Mouse (Mus musculus) testis, adult 2 months (tissue): ENCODE measurements around the gene Ceacam19. TPM values are rescaled to one million over a fixed set of nuclear protein-coding genes. Genes with fewer than 3 reads are reported as not detected.

ENCODE experiments used
- H3K27ac ChIP-seq: fragments of 200-500 bp; 2 replicates; pipeline ENCODE4 v1.5.1; 2012; ENCODE audit warnings: low read depth, low read length; ENCODE audit not compliant: control insufficient read depth, insufficient read depth
- H3K27me3 ChIP-seq: fragments of 200-500 bp; 2 replicates; pipeline ENCODE4 v1.6.1; 2012; ENCODE audit warnings: mild to moderate bottlenecking, low read length, moderate library complexity; ENCODE audit not compliant: control insufficient read depth, insufficient read depth
- H3K36me3 ChIP-seq: fragments of 200-500 bp; 2 replicates; pipeline ENCODE4 v1.6.1; 2012; ENCODE audit warnings: mild to moderate bottlenecking, low read length; ENCODE audit not compliant: control insufficient read depth, insufficient read depth
- H3K4me1 ChIP-seq: fragments of 200-500 bp; 2 replicates; pipeline ENCODE4 v1.6.1; 2012; ENCODE audit warnings: low read length; ENCODE audit not compliant: control insufficient read depth, insufficient read depth
- H3K4me3 ChIP-seq: fragments of 200-500 bp; 2 replicates; pipeline ENCODE4 v1.5.1; 2012; ENCODE audit warnings: low read depth, mild to moderate bottlenecking, low read length, moderate library complexity, mixed read lengths; ENCODE audit not compliant: control insufficient read depth
- CTCF ChIP-seq: fragments of 200-500 bp; IDR thresholded peaks from 2 replicates; pipeline ENCODE4 v1.5.1; 2012; ENCODE audit warnings: low read depth, mild to moderate bottlenecking, inconsistent platforms, low read length, moderate library complexity; ENCODE audit not compliant: control insufficient read depth, insufficient read depth, insufficient replicate concordance
- POLR2A ChIP-seq: fragments of 200-500 bp; IDR thresholded peaks from 2 replicates; pipeline ENCODE4 v1.6.1; 2012; ENCODE audit warnings: low read depth, mild to moderate bottlenecking, inconsistent platforms, low read length, moderate library complexity; ENCODE audit not compliant: control insufficient read depth
- polyA plus RNA-seq: library from polyadenylated mRNA; depleted of rRNA; stranded (reverse); fragments of >200 nt; gene quantifications from 2 replicates; pipeline ENCODE4 v1.2.3, GENCODE M21; 2012

Ceacam19 gene
- polyA plus RNA-seq, 1 experiment: not detected

GRCm38 (mm10) chr7:19871943-19872601 lies 15.7 kb downstream of the Ceacam19 start:
- peaks cover 3% of the 10 kb centered on the region for H3K4me1 ChIP-seq
- no peak overlapping the region for H3K4me3 ChIP-seq
- no peak overlapping the region for H3K27ac ChIP-seq
- H3K27me3 ChIP-seq: no peaks in the 10 kb centered on the region
- H3K36me3 ChIP-seq: no peaks in the 10 kb centered on the region
- peak; percentile 47; the same call in 1 of the 2 replicates for TF ChIP-seq CTCF
- TF ChIP-seq POLR2A: no peak

- TF ChIP-seq POLR2A: no peak
- TF ChIP-seq CTCF: no peak
- peaks cover 9% of the 10 kb centered on the region for H3K4me1 ChIP-seq
- no peak overlapping the region for H3K4me3 ChIP-seq
- no peaks in the 10 kb centered on the region for H3K36me3 ChIP-seq
- no peaks in the 10 kb centered on the region for H3K27me3 ChIP-seq
- H3K27ac ChIP-seq: no peak overlapping the region
Observed at GRCm38 (mm10) chr7:19871137-19871621, 16.6 kb downstream of the Ceacam19 start.

- H3K27ac ChIP-seq: no peak overlapping the region
- H3K4me1 ChIP-seq: peaks cover 11% of the 10 kb centered on the region
- TF ChIP-seq CTCF (no peak), POLR2A (no peak)
- no peaks in the 10 kb centered on the region for H3K36me3 ChIP-seq
- H3K4me3 ChIP-seq: no peak overlapping the region
- H3K27me3 ChIP-seq: no peaks in the 10 kb centered on the region
Observed at GRCm38 (mm10) chr7:19867751-19868399, 19.9 kb downstream of the Ceacam19 start.

GRCm38 (mm10) chr7:19866490-19866889 lies 21.3 kb downstream of the Ceacam19 start:
- Histone ChIP-seq H3K27ac (0 out of 2 replicates have a peak overlapping the region, but pooled peaks have one; percentile 22), H3K36me3 (no peaks in the 10 kb centered on the region), H3K4me3 (no peak overlapping the region), H3K27me3 (no peaks in the 10 kb centered on the region), H3K4me1 (peaks cover 11% of the 10 kb centered on the region)
- TF ChIP-seq CTCF: no peak
- TF ChIP-seq POLR2A: no peak

GRCm38 (mm10) chr7:19865246-19866036 lies 22.3 kb downstream of the Ceacam19 start:
- Histone ChIP-seq H3K4me3 (no peak overlapping the region), H3K4me1 (peaks cover 11% of the 10 kb centered on the region), H3K27me3 (no peaks in the 10 kb centered on the region), H3K27ac (peak overlapping the region; percentile 58; the same call in 1 of the 2 replicates), H3K36me3 (no peaks in the 10 kb centered on the region)
- no peak for TF ChIP-seq POLR2A

GRCm38 (mm10) chr7:19864241-19864640 lies 23.5 kb downstream of the Ceacam19 start:
- no peak for TF ChIP-seq POLR2A
- no peak for TF ChIP-seq CTCF
- H3K27me3 ChIP-seq: no peaks in the 10 kb centered on the region
- no peak overlapping the region for H3K4me3 ChIP-seq

GRCm38 (mm10) chr7:19861199-19861598 lies 26.6 kb downstream of the Ceacam19 start, which contains the start of gene Ceacam16:
Gene Ceacam16, minus strand, starts transcription at chr7:19861299.
- Histone ChIP-seq H3K4me1 (peaks cover 12% of the 10 kb centered on the region), H3K36me3 (no peaks in the 10 kb centered on the region), H3K27ac (no peak within 1 kb of the TSS), H3K4me3 (no peak within 1 kb of the TSS), H3K27me3 (no peaks in the 10 kb centered on the region)
- no peak for TF ChIP-seq CTCF
- no peak for TF ChIP-seq POLR2A

More at GRCm38 (mm10) chr7:19864241-19864640, 23.5 kb downstream of the Ceacam19 start:
- no peak overlapping the region for H3K27ac ChIP-seq
- H3K36me3 ChIP-seq: no peaks in the 10 kb centered on the region
- peaks cover 11% of the 10 kb centered on the region for H3K4me1 ChIP-seq
